8 mouse cellular contexts compared by ENCODE assay signal in genomic region chr7:78579461-78580234, GRCm38 (mm10).
DNase-seq lines count a peak whose midpoint lies in the region; ATAC-seq lines count a peak whose summit lies in the region.

No protein-coding gene starts in this region.

- WGBS in kidney, embryonic 15.5 days = 4% methylated on average over 13 of the region's 13 CpGs
- WGBS in forebrain, embryonic 13.5 days = 1% methylated on average over 13 of the region's 13 CpGs
- WGBS in limb, embryonic 13.5 days = 3% methylated on average over 13 of the region's 13 CpGs
- 3% methylated on average over 13 of the region's 13 CpGs for WGBS in stomach, embryonic 15.5 days

- H3K27me3 ChIP-seq in kidney, embryonic 15.5 days = peaks cover 96% of the 10 kb centered on the region
- peaks cover 13% of the 10 kb centered on the region for H3K27me3 ChIP-seq in forebrain, embryonic 13.5 days
- H3K27me3 ChIP-seq in limb, embryonic 13.5 days = peaks cover 100% of the 10 kb centered on the region
- peaks cover 82% of the 10 kb centered on the region for H3K27me3 ChIP-seq in stomach, embryonic 15.5 days (replicated peaks)

- H3K4me2 ChIP-seq in kidney, embryonic 15.5 days = peak overlapping the region; percentile 88
- H3K4me2 ChIP-seq in forebrain, embryonic 13.5 days = peak overlapping the region; percentile 88
- H3K4me2 ChIP-seq in limb, embryonic 13.5 days (replicated peaks) = peak overlapping the region; percentile 77
- peak overlapping the region; percentile 84 for H3K4me2 ChIP-seq in stomach, embryonic 15.5 days

- H3K4me3 ChIP-seq in kidney, embryonic 15.5 days (replicated peaks) = peak overlapping the region; percentile 53
- peak overlapping the region; percentile 69 for H3K4me3 ChIP-seq in forebrain, embryonic 13.5 days
- peak overlapping the region; percentile 47 for H3K4me3 ChIP-seq in limb, embryonic 13.5 days
- H3K4me3 ChIP-seq in stomach, embryonic 15.5 days (replicated peaks) = peak overlapping the region; percentile 51

- no peak overlapping the region for H3K9ac ChIP-seq in kidney, embryonic 15.5 days
- H3K9ac ChIP-seq in forebrain, embryonic 13.5 days = peak overlapping the region; percentile 80
- H3K9ac ChIP-seq in limb, embryonic 13.5 days = no peak overlapping the region; the same call in 1 of the 2 replicates
- H3K9ac ChIP-seq in stomach, embryonic 15.5 days = no peak overlapping the region

- H3K27ac ChIP-seq in kidney, embryonic 15.5 days = no peak overlapping the region
- no peak overlapping the region for H3K27ac ChIP-seq in forebrain, embryonic 13.5 days
- no peak overlapping the region for H3K27ac ChIP-seq in limb, embryonic 13.5 days
- H3K27ac ChIP-seq in stomach, embryonic 15.5 days = no peak overlapping the region

- no peaks in the 10 kb centered on the region for H3K9me3 ChIP-seq in kidney, embryonic 15.5 days (replicated peaks)
- H3K9me3 ChIP-seq in forebrain, embryonic 13.5 days (replicated peaks) = no peaks in the 10 kb centered on the region
- no peaks in the 10 kb centered on the region for H3K9me3 ChIP-seq in limb, embryonic 13.5 days
- no peaks in the 10 kb centered on the region for H3K9me3 ChIP-seq in stomach, embryonic 15.5 days

- no peak for DNase-seq in kidney, postnatal 14 days
- DNase-seq in CD4-positive, CD25-positive, alpha-beta regulatory T cell, adult 2 months (ENCODE audit: low read depth, low spot score) = peak; percentile 64
- peak; percentile 81 for DNase-seq in brain, adult 2 months (ENCODE audit: low read depth, low spot score)
- no peak for DNase-seq in gastrocnemius, adult 8-10 months (ENCODE audit: low spot score in 2 of 2)

- H3K4me1 ChIP-seq in kidney, embryonic 15.5 days = peaks cover 24% of the 10 kb centered on the region
- peaks cover 36% of the 10 kb centered on the region for H3K4me1 ChIP-seq in forebrain, embryonic 13.5 days
- peaks cover 25% of the 10 kb centered on the region for H3K4me1 ChIP-seq in limb, embryonic 13.5 days
- peaks cover 11% of the 10 kb centered on the region; the same call in 1 of the 2 replicates for H3K4me1 ChIP-seq in stomach, embryonic 15.5 days

- no peak for ATAC-seq in kidney, embryonic 15.5 days (replicated peaks; ENCODE audit: low FRiP score)
- ATAC-seq in forebrain, embryonic 13.5 days = no peak
- no peak for ATAC-seq in limb, embryonic 13.5 days (ENCODE audit: low FRiP score, low read depth)
- ATAC-seq in stomach, embryonic 15.5 days (ENCODE audit: insufficient read depth, low FRiP score, low read depth) = no peak

- H3K36me3 ChIP-seq in kidney, embryonic 15.5 days = no peaks in the 10 kb centered on the region
- no peaks in the 10 kb centered on the region for H3K36me3 ChIP-seq in forebrain, embryonic 13.5 days (ENCODE audit: poor library complexity, severe bottlenecking)
- no peaks in the 10 kb centered on the region for H3K36me3 ChIP-seq in limb, embryonic 13.5 days
- no peaks in the 10 kb centered on the region for H3K36me3 ChIP-seq in stomach, embryonic 15.5 days

Comparison
In these comparisons a context has a peak if more than half of its experiments do, and no peak if none do; other contexts are left out.
1. DNase-seq: peak in CD4-positive, CD25-positive, alpha-beta regulatory T cell, adult 2 months (single experiment) and brain, adult 2 months (single experiment); none in kidney, postnatal 14 days (single experiment) and gastrocnemius, adult 8-10 months (0 of 2).
2. Peak in every context shown above with its lines, with median percentiles within 50 percentile points of each other: H3K4me2 ChIP-seq and H3K4me3 ChIP-seq.